ENCODE assay signal across 12 mouse cellular contexts in genomic region chr8:88794615-88794907, GRCm38 (mm10).
DNase-seq lines count a peak whose midpoint lies in the region; ATAC-seq lines count a peak whose summit lies in the region.
"Had no signal": no experiment of that assay in that cellular context is flagged by ENCODE, and none has a peak within 500 bp of the region (broad histone marks: within the 10 kb centered on the region; RNA-seq: fewer than 3 reads in every experiment).

No protein-coding gene starts in this region.

- H3K4me3 ChIP-seq in midbrain, embryonic 13.5 days (replicated peaks), result no peak overlapping the region
- no peak overlapping the region for H3K4me3 ChIP-seq in midbrain, embryonic 10.5 days
- H3K4me3 ChIP-seq in neural tube, embryonic 15.5 days (replicated peaks), result no peak overlapping the region
- H3K4me3 ChIP-seq: embryonic facial prominence, embryonic 12.5 days; heart, embryonic 15.5 days; limb, embryonic 15.5 days had no signal

- DNase-seq in embryo, embryonic 11 days, result peak; percentile 10
- no peak for DNase-seq in embryo, embryonic 10.5 days (ENCODE audit: low spot score)
- peak; percentile 16 for DNase-seq in kidney, postnatal 10 days
- no peak for DNase-seq in kidney, adult 11 months
- DNase-seq in midbrain, embryonic 10.5 days (ENCODE audit: low spot score), result no peak

- ATAC-seq in midbrain, embryonic 13.5 days, result peak; percentile 16; the same call in 1 of the 2 replicates
- 0 out of 2 replicates have a peak, but pooled peaks have one; percentile 55 for ATAC-seq in neural tube, embryonic 15.5 days (ENCODE audit: low FRiP score)
- ATAC-seq in megakaryocyte progenitor cell, adult 5-6 weeks (replicated peaks; ENCODE audit: poor library complexity), result no peak

- no peaks in the 10 kb centered on the region for H3K9me3 ChIP-seq in midbrain, embryonic 13.5 days
- no peaks in the 10 kb centered on the region for H3K9me3 ChIP-seq in midbrain, embryonic 10.5 days (replicated peaks)
- no peaks in the 10 kb centered on the region for H3K9me3 ChIP-seq in neural tube, embryonic 15.5 days (replicated peaks)
- H3K9me3 ChIP-seq: embryonic facial prominence, embryonic 12.5 days; heart, embryonic 15.5 days; limb, embryonic 15.5 days had no signal

- peak overlapping the region; percentile 77 for H3K27ac ChIP-seq in midbrain, embryonic 13.5 days
- H3K27ac ChIP-seq in midbrain, embryonic 10.5 days (replicated peaks), result no peak overlapping the region
- H3K27ac ChIP-seq in neural tube, embryonic 15.5 days (replicated peaks), result no peak overlapping the region
- H3K27ac ChIP-seq: embryonic facial prominence, embryonic 12.5 days; heart, embryonic 15.5 days; limb, embryonic 15.5 days had no signal

- H3K36me3 ChIP-seq in midbrain, embryonic 13.5 days, result no peaks in the 10 kb centered on the region
- H3K36me3 ChIP-seq in midbrain, embryonic 10.5 days, result no peaks in the 10 kb centered on the region
- H3K36me3 ChIP-seq in neural tube, embryonic 15.5 days, result no peaks in the 10 kb centered on the region
- H3K36me3 ChIP-seq: embryonic facial prominence, embryonic 12.5 days; G1E; heart, embryonic 15.5 days; limb, embryonic 15.5 days had no signal

- WGBS in midbrain, embryonic 13.5 days, result 80% methylated on average over 7 of the region's 7 CpGs
- 81% methylated on average over 7 of the region's 7 CpGs for WGBS in midbrain, embryonic 10.5 days
- 66% methylated on average over 7 of the region's 7 CpGs for WGBS in neural tube, embryonic 15.5 days

- H3K9ac ChIP-seq in midbrain, embryonic 13.5 days (replicated peaks), result 0 out of 2 replicates have a peak overlapping the region, but pooled peaks have one; percentile 4
- no peak overlapping the region for H3K9ac ChIP-seq in neural tube, embryonic 15.5 days (replicated peaks)
- H3K9ac ChIP-seq: embryonic facial prominence, embryonic 12.5 days; heart, embryonic 15.5 days; limb, embryonic 15.5 days had no signal

- peaks cover 24% of the 10 kb centered on the region for H3K4me1 ChIP-seq in midbrain, embryonic 13.5 days (replicated peaks)
- H3K4me1 ChIP-seq in midbrain, embryonic 10.5 days, result peaks cover 9% of the 10 kb centered on the region; the same call in 1 of the 2 replicates
- H3K4me1 ChIP-seq in neural tube, embryonic 15.5 days, result peaks cover 23% of the 10 kb centered on the region
- H3K4me1 ChIP-seq: embryonic facial prominence, embryonic 12.5 days; heart, embryonic 15.5 days; limb, embryonic 15.5 days had no signal

- no peaks in the 10 kb centered on the region for H3K27me3 ChIP-seq in midbrain, embryonic 13.5 days
- no peaks in the 10 kb centered on the region for H3K27me3 ChIP-seq in midbrain, embryonic 10.5 days (ENCODE audit: low read depth, poor library complexity, severe bottlenecking)
- no peaks in the 10 kb centered on the region for H3K27me3 ChIP-seq in neural tube, embryonic 15.5 days (replicated peaks)
- H3K27me3 ChIP-seq: embryonic facial prominence, embryonic 12.5 days; limb, embryonic 15.5 days had no signal

- no peak overlapping the region for H3K4me2 ChIP-seq in midbrain, embryonic 13.5 days (replicated peaks)
- no peak overlapping the region for H3K4me2 ChIP-seq in neural tube, embryonic 15.5 days
- H3K4me2 ChIP-seq: embryonic facial prominence, embryonic 12.5 days; heart, embryonic 15.5 days; limb, embryonic 15.5 days had no signal

Comparison
In these comparisons a context has a peak if more than half of its experiments do, and no peak if none do; other contexts are left out.
1. DNase-seq: peak in embryo, embryonic 11 days (single experiment) and kidney, postnatal 10 days (single experiment); none in embryo, embryonic 10.5 days (single experiment), kidney, adult 11 months (single experiment) and midbrain, embryonic 10.5 days (single experiment).